Mouse (Mus musculus): ENCODE results near the gene Tssk6.

Gene Tssk6

GRCm38 (mm10) chr8:69884141-69884540 is 17.8 kb upstream of the Tssk6 start:
- no peak for DNase-seq (ENCODE audit: low spot score)

DNA sequence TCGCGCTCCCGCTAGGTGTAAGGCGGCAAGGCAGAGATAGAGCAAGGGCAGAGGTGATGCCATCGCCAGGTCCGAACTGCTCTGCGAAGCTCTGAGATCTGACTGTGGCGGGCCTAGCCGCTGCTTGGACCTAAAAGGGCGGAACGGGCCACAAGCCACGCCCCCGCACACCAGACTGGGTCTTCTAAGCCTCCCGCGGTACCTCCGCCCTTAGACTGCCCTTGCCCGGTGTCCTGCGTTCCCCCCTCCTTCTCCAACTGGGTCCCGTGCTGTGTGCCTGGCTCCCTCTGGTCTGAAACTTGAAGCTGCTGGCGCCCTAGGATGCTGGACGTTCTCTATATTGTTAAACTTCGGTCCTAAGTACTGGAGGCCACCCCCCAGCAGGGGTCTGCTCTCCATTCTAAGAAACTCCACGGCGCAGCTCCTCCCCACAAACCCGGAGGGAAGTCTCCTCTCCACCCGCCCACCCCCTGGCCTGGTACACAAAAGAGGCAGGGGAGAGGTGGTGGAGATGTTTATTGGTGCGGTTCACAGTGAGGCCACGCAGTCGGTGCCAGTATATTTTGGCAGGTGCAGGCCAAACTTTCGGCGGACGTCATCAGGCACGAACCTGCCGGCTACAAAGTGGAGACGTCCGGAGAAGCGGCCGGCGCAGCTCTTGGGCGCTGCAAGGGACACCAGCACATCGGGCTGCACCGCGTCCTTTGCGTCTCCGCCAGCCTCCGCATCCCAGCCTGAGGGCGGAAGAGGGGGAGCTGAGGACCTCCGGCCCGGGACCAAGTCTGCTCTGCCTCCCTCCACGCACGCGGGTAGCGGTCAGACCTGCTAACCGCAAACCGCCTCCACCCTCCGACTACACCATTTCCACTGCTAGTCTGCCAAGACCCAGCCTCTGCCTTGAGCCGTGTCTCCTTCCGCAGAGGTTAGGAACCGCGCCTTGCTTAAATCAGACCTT is 14.4 kb upstream of the Tssk6 start, which contains the start of gene Cilp2:
Gene Cilp2, minus strand, starts transcription at position 399 of the 955 bp plus-strand sequence.
- no peak for DNase-seq (ENCODE audit: low spot score)

DNA sequence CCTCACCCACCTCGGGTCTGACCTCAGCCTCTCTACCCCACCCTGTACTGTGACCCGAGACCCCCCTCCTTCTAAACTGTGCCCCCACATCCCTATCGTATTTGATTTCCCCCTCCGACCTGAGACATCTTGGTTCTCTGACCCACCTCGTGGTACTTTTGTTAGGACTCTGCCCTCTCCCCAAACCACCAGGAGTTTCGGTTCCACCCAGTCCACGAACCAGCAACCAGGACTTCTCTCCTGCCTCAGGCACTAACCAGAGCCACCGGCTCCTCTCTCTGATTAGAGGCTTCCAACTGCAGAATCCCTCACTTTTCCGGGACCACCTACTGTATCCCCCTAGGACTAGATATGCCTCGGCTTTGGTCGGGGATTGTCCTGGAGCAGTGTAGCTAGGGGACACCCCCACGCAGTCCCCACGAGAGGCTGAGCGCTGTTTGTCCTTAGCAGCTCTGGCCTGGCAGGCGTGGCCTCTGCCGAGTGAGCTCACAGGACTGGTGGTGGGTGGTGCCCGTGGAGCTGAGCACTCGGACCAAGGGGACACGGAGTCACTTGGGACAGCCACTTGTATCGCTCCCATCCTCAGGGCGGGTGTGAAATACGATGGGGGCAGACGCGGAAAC is 13.6 kb upstream of the Tssk6 start:
- no peak for DNase-seq (ENCODE audit: low spot score)

GRCm38 (mm10) chr8:69888902-69889301 is 13.1 kb upstream of the Tssk6 start:
- DNase-seq (ENCODE audit: low spot score), result no peak

DNA sequence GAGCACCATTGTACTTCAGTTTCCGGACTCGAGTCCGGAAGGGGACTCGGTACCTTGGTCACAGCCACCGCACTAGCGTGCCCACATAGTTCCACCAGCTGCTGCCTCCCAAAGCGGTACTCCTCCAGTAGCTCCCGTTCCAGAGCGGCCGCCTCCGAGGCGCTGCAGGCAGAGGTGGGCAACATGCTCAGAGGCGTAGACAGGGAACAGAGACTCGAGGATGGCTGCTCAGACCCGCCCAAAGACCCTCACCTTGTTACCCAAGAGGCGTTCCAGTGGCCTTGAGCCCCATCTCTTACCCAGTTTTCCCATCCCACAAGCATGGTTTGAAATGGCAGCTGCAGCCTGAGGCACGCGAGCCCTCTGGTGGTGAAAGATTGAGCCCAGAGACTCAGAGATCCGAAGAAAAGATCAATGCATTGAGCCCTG is 11.2 kb upstream of the Tssk6 start:
- peak; percentile 77 for DNase-seq (ENCODE audit: low spot score)

GRCm38 (mm10) chr8:69893863-69894262 is 8.1 kb upstream of the Tssk6 start:
- peak; percentile 81 for DNase-seq (ENCODE audit: low spot score)

GRCm38 (mm10) chr8:69894836-69895332 is 7.1 kb upstream of the Tssk6 start:
- DNase-seq (ENCODE audit: low spot score), result no peak

DNA sequence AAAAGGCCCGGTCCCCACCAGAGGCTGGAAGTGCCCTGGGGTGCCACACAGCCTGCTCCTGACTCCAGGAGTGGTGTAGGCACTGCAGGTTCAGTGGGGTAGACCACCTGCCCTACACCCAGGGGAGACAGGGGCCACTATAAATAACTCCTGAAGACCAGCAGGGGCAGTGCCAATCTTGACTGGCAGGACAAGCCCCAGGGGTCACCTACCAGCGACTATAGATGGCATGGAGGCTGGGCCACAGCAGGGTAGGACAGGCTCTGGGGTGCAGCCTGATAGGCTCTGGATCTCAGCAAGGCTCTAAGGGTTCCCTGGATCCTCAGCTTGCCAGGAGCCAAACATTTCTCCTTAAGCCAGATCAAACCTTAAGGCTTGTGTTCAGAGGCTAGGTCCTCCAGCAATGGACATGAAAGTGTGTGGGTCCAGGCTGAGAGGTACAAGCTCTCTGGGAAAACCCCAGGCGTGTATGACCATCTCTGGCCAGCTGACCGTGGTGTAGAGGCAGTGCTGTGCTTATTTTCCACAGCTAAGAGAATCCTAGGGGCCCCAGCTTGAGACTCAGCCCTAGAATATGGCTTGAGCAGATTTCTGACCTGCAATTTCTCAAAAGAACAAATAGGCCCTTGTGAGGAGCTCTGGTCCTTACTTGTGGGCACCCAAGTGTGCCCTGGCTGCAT is 6.1 kb upstream of the Tssk6 start:
- no peak for DNase-seq (ENCODE audit: low spot score)

GRCm38 (mm10) chr8:69897857-69898256 is 4.1 kb upstream of the Tssk6 start:
- DNase-seq (ENCODE audit: low spot score), result no peak

DNA sequence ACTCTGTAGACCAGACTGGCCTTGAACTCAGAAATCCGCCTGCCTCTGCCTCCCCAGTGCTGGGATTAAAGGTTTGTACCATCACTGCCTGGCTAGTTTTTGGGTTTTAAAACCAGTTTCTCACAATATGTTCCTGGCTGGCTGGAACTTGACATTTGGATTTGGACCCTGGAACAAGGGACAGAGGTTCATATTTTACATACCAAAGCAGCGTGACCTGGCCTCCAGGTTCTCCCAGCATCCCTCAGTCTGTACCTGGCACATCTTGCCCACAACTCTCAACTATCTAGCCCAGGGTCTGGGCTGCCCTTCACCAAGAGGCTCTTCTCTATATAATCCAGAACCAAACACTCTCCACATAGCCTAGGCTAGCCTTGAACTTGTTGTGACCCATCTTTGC is 2.1 kb upstream of the Tssk6 start:
- DNase-seq (ENCODE audit: low spot score), result no peak

DNA sequence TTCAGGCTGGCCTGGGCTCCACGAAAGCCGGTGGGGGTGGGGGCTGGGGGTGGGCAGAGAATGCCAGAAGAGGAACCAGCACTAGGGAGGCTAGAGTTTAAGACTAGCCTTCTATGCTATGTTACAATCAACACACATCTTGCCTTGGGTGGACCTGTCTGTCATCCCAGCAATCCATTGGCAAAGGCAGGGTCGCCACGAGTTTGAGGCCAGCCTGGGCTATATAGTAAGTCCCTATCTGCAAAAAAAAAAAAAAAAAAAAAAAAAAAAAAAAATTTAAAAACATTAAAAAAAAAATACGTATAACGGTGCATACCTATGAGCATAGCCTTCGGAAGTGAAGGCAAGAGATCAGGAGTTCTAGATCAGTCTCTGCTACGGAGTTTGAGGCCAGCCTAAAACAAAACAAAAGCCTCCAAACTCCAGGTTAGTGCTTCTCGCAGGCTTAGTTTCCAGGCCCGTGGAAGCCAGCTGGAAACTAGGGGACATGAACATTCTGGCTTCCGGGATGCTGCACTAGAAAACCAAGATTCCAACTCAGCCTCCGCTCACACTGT is 1.0 kb upstream of the Tssk6 start:
- no peak for DNase-seq (ENCODE audit: low spot score)

DNA sequence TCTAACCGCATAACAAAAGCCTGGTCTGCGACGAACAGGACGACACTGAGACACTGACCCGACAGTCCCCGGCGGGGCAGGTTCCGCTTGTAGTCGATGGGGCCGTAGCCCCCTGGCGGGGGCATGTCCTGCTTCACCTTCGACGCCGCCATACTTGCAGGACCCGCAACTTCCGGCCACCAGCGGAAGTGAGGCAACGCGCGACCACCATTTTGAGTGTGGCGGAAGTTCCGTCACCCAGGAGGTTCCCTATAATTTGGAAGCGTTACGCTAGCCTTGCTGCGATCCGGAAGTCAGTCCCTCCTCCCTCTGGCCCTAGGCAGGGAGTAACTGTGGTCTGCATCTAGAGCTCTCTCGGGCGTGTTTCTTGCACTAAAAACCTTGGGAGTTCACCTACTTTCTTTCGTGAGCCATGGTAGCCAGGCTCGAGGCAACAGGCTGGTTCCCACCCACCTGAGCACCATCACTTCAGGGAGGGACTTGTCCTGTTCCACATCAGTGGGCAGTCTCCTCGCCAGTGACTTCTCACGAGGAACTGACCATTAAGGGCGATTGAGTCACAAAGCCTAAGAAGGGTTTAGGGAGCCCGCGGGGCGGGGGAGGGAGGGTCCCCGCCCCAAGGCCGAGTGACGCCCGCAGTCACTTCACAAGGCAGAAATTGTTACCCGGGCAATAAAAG is 361 bp upstream of the Tssk6 start:
- peak; percentile 94 for DNase-seq (ENCODE audit: low spot score)

DNA sequence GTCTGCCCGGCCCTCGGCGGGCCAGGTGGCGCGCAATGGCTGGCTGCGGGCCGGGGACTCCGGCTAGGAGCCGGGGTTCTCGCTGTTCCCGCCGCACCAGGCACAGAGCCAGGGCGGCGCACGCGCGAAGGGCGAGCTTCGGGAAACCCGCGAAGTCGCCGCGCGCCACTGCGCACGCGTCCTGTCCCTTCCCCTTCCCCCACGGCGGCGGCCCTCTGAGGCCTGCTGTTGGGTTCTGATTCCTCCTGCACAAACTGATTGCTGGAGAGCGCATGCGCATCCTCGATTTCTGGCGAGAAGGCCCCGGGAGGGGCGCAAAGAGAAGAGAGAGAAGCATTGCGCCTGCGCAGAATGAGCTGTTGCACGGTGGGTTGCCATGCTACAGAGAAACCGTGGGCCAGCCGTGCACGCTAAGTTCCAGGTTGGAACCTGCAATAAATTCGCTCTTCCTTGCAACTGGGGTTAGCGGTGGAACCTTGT is 1.1 kb downstream of the Tssk6 start:
- peak; percentile 100 for DNase-seq (ENCODE audit: low spot score)

GRCm38 (mm10) chr8:69904096-69904495 is 2.1 kb downstream of the Tssk6 start:
- DNase-seq (ENCODE audit: low spot score), result no peak

- no peak for DNase-seq (ENCODE audit: low spot score)
Observed at GRCm38 (mm10) chr8:69906260-69906659, 4.3 kb downstream of the Tssk6 start.

- DNase-seq (ENCODE audit: low spot score), result no peak
Observed at GRCm38 (mm10) chr8:69907106-69907505, 5.1 kb downstream of the Tssk6 start.

- DNase-seq (ENCODE audit: low spot score), result no peak
Observed at GRCm38 (mm10) chr8:69911917-69912316, 9.9 kb downstream of the Tssk6 start.

DNA sequence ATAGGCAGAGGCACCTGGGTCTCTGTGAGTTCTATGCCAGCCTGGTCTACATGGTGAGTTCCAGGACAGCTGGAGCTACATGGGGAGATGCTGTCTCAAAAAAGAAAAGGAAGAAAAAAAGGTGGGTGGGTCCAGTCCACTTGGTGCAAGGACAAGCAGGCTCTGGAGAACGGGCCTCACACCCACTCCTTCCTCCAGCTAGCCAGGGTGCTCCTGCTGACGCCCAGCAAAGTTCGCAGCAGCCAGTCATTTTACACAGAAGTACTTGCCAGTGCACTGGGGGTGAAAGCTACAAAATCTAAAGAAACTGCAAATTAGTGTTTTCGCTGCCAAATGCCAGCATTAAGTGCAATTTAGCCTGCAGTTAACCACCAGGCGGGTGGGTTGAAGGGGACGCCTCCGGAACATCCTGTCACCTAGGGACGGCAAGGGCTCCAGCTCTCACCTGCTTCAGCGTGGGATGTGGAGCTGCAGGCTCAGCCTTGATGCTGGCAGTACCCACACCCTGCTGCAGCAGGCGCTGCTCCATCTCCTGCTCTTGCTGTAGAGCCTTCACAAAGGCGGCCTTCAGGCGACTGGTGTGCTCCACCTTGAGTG is 10.6 kb downstream of the Tssk6 start:
- DNase-seq (ENCODE audit: low spot score), result no peak

GRCm38 (mm10) chr8:69914526-69914925 is 12.5 kb downstream of the Tssk6 start:
- DNase-seq (ENCODE audit: low spot score), result no peak

DNA sequence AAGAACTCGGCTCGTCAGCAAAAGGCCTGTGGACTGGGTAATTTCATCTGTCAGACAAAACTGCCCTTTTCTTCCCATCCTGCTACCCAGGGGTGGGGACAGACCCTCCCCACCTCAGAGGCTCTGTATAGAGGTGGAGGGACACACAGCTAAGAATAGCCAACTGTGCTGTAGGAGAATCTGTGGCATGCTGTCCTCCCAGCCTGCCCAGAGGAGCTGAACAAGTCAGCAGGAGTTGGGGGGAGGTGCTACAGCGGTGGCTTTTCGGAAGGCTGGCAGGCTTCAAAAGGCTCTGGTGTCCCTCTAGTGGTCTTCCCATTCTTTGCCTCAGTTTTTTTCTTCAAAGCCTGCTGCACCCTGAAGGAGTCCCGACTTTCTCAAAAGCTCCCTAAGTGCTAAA is 13.8 kb downstream of the Tssk6 start:
- peak; percentile 60 for DNase-seq (ENCODE audit: low spot score)

- no peak for DNase-seq (ENCODE audit: low spot score)
Observed at GRCm38 (mm10) chr8:69918506-69918905, 16.5 kb downstream of the Tssk6 start.

Data from retina, embryonic 14.5 days (tissue).